Mouse (Mus musculus) liver, embryonic 16.5 days (tissue): ENCODE measurements around the gene Tbc1d2. TPM values are rescaled to one million over a fixed set of nuclear protein-coding genes. Genes with fewer than 3 reads are reported as not detected.
"Not testable (repeated sequence)": the region's sequence is repeated elsewhere in the genome, so short reads cannot be mapped to it uniquely, and the experiment has no call there.

Experiments
- ATAC-seq: fragments of 200-750 bp; cut with Nextera tagmentation; 2 replicates; pipeline ENCODE4 v1.8.0; 2017; ENCODE audit warnings: low read depth, mild to moderate bottlenecking, moderate number of reproducible peaks, moderate library complexity
- H3K27ac ChIP-seq: fragments of 300-500 bp; sonication (generic); 2 replicates; pipeline ENCODE4 v1.5.1; 2014; ENCODE audit warnings: mild to moderate bottlenecking, low read length
- H3K27me3 ChIP-seq: fragments of 300-500 bp; sonication (generic); 2 replicates; pipeline ENCODE4 v1.6.1; 2014; ENCODE audit warnings: low read depth, low read length, mixed read lengths; ENCODE audit not compliant: control insufficient read depth, insufficient read depth
- H3K36me3 ChIP-seq: fragments of 300-500 bp; sonication (generic); 2 replicates; pipeline ENCODE4 v1.6.1; 2014; ENCODE audit warnings: mild to moderate bottlenecking; ENCODE audit not compliant: control insufficient read depth, insufficient read depth
- H3K4me1 ChIP-seq: fragments of 300-500 bp; sonication (generic); 2 replicates; pipeline ENCODE4 v1.6.1; 2014; ENCODE audit warnings: low read depth, low read length, mixed read lengths; ENCODE audit not compliant: control insufficient read depth
- H3K4me2 ChIP-seq: fragments of 300-500 bp; sonication (generic); 2 replicates; pipeline ENCODE4 v1.6.1; 2014; ENCODE audit warnings: low read depth, low read length, mixed read lengths
- H3K4me3 ChIP-seq: fragments of 300-500 bp; sonication (generic); 2 replicates; pipeline ENCODE4 v1.5.1; 2014; ENCODE audit warnings: low read depth, mild to moderate bottlenecking, low read length
- H3K9ac ChIP-seq: fragments of 300-500 bp; sonication (generic); 2 replicates; pipeline ENCODE4 v1.6.1; 2014; ENCODE audit warnings: low read depth, low read length
- H3K9me3 ChIP-seq: fragments of 300-500 bp; sonication (generic); replicated peaks from 2 replicates; pipeline ENCODE4 v1.6.1; 2016; ENCODE audit warnings: low read length; ENCODE audit not compliant: control insufficient read depth
- WGBS: fragments of 180-500 bp; shearing (Covaris S2); extraction: QIAGEN DNeasy Blood & Tissue Kit; methylation state at CpG from one replicate; pipeline ENCODE4 v1.1.7; 2014; ENCODE audit not compliant: insufficient replicate concordance; 5-methylcytosine and 5-hydroxymethylcytosine counted together
- polyA plus RNA-seq: library from polyadenylated mRNA; unstranded; fragments of >200 nt; fragmentation: Nextera tagmentation; extraction: Ambion mirVana; gene quantifications from 2 replicates; pipeline ENCODE4 v1.2.1, GENCODE M21; 2015

Tbc1d2 gene
- polyA plus RNA-seq, 1 experiment from 2014 or later: 0.86 TPM

GRCm38 (mm10) chr4:46582024-46582423 lies 68.0 kb downstream of the Tbc1d2 start:
- not testable (repeated sequence) for H3K27me3 ChIP-seq, ATAC-seq, H3K36me3 ChIP-seq, H3K9me3 ChIP-seq, H3K4me1 ChIP-seq, H3K9ac ChIP-seq, H3K4me3 ChIP-seq, H3K27ac ChIP-seq, H3K4me2 ChIP-seq
- 63% methylated on average over 9 of the region's 9 CpGs for WGBS

GRCm38 (mm10) chr4:46581577-46581976 lies 68.4 kb downstream of the Tbc1d2 start:
- ATAC-seq, H3K27me3 ChIP-seq, H3K4me2 ChIP-seq, H3K9me3 ChIP-seq, H3K9ac ChIP-seq, H3K4me3 ChIP-seq, H3K4me1 ChIP-seq, H3K36me3 ChIP-seq, H3K27ac ChIP-seq: not testable (repeated sequence)
- 86% methylated on average over 22 of the region's 22 CpGs for WGBS

GRCm38 (mm10) chr4:46580799-46581243 lies 69.2 kb downstream of the Tbc1d2 start:
- H3K27me3 ChIP-seq, H3K4me3 ChIP-seq, H3K36me3 ChIP-seq, ATAC-seq, H3K4me2 ChIP-seq, H3K9me3 ChIP-seq, H3K27ac ChIP-seq, H3K4me1 ChIP-seq, H3K9ac ChIP-seq: not testable (repeated sequence)
- whole genome bisulfite sequencing: 75% methylated on average over 15 of the region's 15 CpGs

GRCm38 (mm10) chr4:46578796-46579346 lies 71.1 kb downstream of the Tbc1d2 start:
- H3K4me2 ChIP-seq, H3K27ac ChIP-seq, ATAC-seq, H3K4me3 ChIP-seq, H3K9me3 ChIP-seq, H3K9ac ChIP-seq, H3K36me3 ChIP-seq, H3K4me1 ChIP-seq, H3K27me3 ChIP-seq: not testable (repeated sequence)
- WGBS: 76% methylated on average over 8 of the region's 8 CpGs

GRCm38 (mm10) chr4:46578228-46578627 lies 71.8 kb downstream of the Tbc1d2 start:
- no peak overlapping the region for H3K27ac ChIP-seq
- no peak overlapping the region for H3K9ac ChIP-seq
- H3K27me3 ChIP-seq: no peaks in the 10 kb centered on the region
- H3K36me3 ChIP-seq: no peaks in the 10 kb centered on the region
- no peaks in the 10 kb centered on the region; the same call in 1 of the 2 replicates for H3K9me3 ChIP-seq
- 60% methylated on average over 1 of the region's 1 CpGs for WGBS
- H3K4me2 ChIP-seq: no peak overlapping the region
- H3K4me3 ChIP-seq: no peak overlapping the region
- ATAC-seq: no peak
- peaks cover 5% of the 10 kb centered on the region for H3K4me1 ChIP-seq

GRCm38 (mm10) chr4:46575509-46576284 lies 74.3 kb downstream of the Tbc1d2 start:
- H3K27ac ChIP-seq, H3K36me3 ChIP-seq, H3K4me1 ChIP-seq, H3K4me3 ChIP-seq, H3K9ac ChIP-seq, H3K9me3 ChIP-seq, ATAC-seq, H3K4me2 ChIP-seq, H3K27me3 ChIP-seq: not testable (repeated sequence)
- 24% methylated on average over 6 of the region's 10 CpGs for WGBS

- no peak overlapping the region for H3K4me3 ChIP-seq
- peak overlapping the region; percentile 50; the same call in 1 of the 2 replicates for H3K27ac ChIP-seq
- no peaks in the 10 kb centered on the region for H3K27me3 ChIP-seq
- no peak overlapping the region for H3K9ac ChIP-seq
- H3K36me3 ChIP-seq: no peaks in the 10 kb centered on the region
- WGBS: 19% methylated on average over 10 of the region's 12 CpGs
- no peaks in the 10 kb centered on the region for H3K9me3 ChIP-seq
- no peak for ATAC-seq
- H3K4me2 ChIP-seq: no peak overlapping the region
- H3K4me1 ChIP-seq: peaks cover 5% of the 10 kb centered on the region
These were observed 75.2 kb downstream of the Tbc1d2 start for GRCm38 (mm10) chr4:46574841-46575240.

- no peaks in the 10 kb centered on the region for H3K36me3 ChIP-seq
- no peak for ATAC-seq
- no peak overlapping the region; the same call in 1 of the 2 replicates for H3K27ac ChIP-seq
- H3K27me3 ChIP-seq: no peaks in the 10 kb centered on the region
- no peak overlapping the region for H3K4me3 ChIP-seq
- no peak overlapping the region for H3K4me2 ChIP-seq
- no peak overlapping the region for H3K9ac ChIP-seq
- peaks cover 5% of the 10 kb centered on the region for H3K4me1 ChIP-seq
- WGBS: 28% methylated on average over 9 of the region's 9 CpGs
- no peaks in the 10 kb centered on the region for H3K9me3 ChIP-seq
These were observed 75.8 kb downstream of the Tbc1d2 start for GRCm38 (mm10) chr4:46574024-46574753.

GRCm38 (mm10) chr4:46572616-46573015 lies 77.4 kb downstream of the Tbc1d2 start:
- ATAC-seq: no peak

More at GRCm38 (mm10) chr4:46572616-46573015, 77.4 kb downstream of the Tbc1d2 start:
- H3K27me3 ChIP-seq: no peaks in the 10 kb centered on the region
- peaks cover 5% of the 10 kb centered on the region for H3K4me1 ChIP-seq
- H3K9ac ChIP-seq: no peak overlapping the region
- no peaks in the 10 kb centered on the region for H3K36me3 ChIP-seq
- WGBS: 47% methylated on average over 4 of the region's 4 CpGs
- H3K9me3 ChIP-seq: no peaks in the 10 kb centered on the region
- no peak overlapping the region for H3K4me2 ChIP-seq
- H3K27ac ChIP-seq: no peak overlapping the region
- H3K4me3 ChIP-seq: no peak overlapping the region
